Mouse (Mus musculus) mature B cell (primary cell): ENCODE measurements around the gene Sp140.
"Not testable (repeated sequence)": the region's sequence is repeated elsewhere in the genome, so short reads cannot be mapped to it uniquely, and the experiment has no call there.

Source experiments
- in situ Hi-C: fragments of 300-500 bp; cut with MboI; formaldehyde crosslinking; loops from 2 replicates; pipeline ENCODE4 v1.14.3; 2019

Sp140 gene

DNA sequence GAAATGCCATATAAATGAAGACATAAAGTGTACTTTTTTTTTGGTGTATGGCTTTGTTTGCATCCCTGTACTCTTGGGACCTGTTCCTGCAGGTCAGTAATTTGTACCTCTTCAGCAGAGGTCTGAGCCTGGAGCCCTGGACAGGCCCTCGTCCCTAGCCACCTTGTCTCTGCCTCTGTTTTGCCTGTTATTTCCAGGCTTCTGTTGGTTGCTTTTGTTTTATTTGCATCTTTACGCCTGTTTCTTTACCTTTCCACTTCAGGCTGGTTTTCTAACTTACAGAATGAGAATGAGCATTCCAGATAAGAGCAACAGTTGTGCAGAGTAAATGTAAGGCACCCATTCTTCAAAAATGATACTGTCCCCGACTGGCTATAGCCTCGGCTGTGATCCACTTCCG, at the start of gene Sp140:
Gene Sp140 (plus strand): TSS at position 301 of the 400 bp plus-strand sequence.
- in situ Hi-C loops, result not testable (repeated sequence)

DNA sequence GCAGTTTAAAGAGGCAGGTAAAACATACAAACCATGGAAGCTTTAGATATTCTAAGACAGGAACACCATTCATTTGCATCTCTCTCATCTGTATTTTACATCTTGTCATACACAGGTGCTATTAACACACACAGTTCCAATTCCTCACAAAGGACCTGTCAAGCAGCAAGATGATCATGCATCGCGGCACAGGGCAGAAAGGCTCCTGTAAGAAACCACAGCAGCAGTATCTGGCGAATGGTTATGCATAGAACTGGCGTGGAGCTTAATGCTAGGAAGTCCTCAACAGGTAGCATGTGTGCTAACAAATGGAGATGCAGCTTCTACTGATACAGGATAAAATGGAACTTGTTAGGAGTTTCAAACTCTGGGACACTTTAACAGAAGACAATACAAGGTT, 44.9 kb upstream of the Sp140 start:
- in situ Hi-C loops, result not testable (repeated sequence)

DNA sequence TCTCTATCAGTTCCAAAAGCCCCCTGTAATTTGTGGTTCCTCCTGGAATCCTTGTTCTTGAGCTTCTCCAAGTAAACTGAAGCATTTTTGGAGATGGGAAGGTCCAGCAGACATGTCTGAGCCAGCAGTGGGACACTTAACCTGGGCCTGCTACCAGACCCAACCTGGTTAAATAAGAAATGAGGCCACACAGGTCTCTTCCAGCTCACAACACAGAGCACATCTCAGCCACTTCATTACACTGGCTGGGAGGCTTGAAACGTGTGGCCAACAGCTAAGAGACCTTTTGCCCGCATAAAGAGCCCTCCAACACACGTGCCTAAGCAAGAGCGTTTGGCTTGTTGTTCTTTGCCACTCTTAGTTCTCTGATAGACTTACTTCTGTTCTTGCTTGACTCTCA, 26.6 kb upstream of the Sp140 start:
- in situ Hi-C loops, result not testable (repeated sequence)

DNA sequence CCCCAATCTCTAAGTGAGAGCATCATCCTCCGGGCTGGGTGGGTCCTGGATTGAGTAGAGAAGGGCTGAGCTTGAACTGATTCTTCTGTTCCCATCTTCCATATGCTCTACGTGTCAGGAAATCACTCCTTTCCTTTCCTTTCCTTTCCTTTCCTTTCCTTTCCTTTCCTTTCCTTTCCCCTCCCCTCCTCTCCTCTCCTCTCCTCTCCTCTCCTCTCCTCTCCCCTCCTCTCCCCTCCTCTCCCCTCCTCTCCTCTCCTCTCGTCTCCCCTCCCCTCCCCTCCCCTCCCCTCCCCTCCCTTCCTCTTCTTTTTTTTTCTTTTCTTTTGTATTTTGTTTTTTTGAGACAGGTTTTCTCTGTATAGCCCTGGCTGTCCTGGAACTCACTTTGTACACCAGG, 24.8 kb upstream of the Sp140 start, which contains the start of gene G530012D18Rik:
Gene G530012D18Rik (plus strand): TSS at position 301 of the 400 bp plus-strand sequence.
- in situ Hi-C loops, result not testable (repeated sequence)

DNA sequence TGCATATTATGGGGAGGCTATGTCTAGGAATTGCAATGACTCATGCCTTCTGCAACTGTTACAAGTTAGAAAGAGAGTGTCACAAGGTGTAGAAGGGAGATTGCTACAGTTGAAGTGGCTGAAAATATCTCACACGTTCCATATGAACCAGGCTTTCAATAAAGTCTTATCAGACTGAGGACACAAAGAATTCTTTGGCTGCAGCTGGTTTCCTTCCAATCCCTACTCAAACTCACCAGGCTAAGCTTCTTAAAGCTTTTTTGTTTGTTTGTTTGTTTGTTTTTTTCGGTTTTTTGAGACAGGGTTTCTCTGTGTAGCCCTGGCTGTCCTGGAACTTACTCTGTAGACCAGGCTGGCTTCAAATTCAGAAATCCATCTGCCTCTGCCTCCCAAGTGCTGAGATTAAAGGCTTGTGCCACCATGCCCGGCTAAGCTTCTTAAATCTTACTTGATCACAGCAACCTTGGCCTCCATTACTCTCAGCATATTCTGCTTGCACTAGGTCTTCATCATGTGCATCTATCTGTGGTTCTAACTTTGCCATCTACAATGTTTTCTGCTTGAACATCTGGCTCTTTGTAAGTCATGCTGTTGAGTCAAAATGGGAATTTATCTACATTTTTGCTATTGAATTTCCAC, 21.7 kb upstream of the Sp140 start:
- in situ Hi-C loops, result not testable (repeated sequence)

DNA sequence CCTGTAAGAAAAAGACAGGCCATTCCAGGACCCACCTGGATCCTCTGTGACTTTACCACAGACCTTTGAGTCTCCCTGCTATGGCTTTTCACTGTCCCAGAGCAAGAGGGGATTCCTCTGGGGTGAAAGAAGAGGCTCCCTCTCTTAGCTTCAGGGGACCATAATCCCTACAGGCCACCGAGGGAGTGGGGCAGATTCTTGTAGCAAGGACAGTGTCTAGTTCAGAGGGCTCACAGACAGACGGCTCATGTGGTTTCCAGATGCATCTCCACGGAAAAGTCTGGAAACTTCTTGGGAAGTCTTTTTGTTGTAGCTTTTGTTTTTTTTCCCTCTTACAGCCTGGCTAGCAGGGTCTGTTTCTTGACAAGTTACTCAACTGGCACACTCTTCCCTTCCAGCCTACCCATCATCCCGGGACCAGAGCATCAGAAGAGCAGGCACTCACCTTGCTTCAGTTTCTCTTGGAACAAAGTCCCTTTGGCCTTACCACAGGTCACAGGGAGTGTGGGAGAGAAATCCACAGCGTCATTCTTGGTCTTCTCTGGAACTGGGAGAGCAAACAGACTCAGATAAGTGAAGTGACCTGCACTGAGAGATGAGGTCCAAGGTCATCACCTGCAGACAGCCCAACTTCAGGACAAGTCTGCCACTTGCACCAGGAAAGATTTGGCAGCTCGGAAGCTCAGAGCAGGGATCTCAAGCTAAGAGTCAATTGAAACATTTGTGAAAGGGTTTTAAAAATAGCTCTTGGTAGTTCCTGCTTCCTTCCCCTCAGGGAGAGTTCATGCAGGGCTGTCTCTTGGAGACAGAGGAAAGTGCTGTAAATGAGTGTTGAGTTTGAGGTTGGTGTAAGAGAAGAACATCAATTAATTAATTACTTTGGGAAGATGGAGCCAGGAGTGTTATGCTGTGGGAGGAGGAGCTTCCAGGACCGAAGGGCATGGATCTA, 20.7 kb upstream of the Sp140 start:
- in situ Hi-C loops, result not testable (repeated sequence)

DNA sequence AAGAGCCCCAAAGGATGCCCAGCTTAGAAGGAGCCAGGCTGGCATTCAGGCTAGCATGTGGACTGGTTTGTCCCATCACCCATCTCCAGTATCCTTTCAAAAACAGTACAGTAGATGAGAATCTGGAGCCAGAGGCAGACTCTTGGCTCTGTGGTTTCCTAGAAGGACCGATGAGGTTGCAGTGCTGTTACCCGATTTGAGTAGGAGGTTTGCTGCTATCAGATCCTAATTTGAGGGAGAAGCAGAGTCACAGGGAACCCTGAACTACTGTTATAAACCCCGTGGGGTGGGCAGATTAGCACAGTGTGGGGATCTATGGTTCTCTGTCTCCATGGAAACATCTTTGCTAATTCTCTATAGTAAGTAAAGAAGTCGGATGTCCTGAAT, 20.0 kb upstream of the Sp140 start:
- in situ Hi-C loops, result not testable (repeated sequence)

DNA sequence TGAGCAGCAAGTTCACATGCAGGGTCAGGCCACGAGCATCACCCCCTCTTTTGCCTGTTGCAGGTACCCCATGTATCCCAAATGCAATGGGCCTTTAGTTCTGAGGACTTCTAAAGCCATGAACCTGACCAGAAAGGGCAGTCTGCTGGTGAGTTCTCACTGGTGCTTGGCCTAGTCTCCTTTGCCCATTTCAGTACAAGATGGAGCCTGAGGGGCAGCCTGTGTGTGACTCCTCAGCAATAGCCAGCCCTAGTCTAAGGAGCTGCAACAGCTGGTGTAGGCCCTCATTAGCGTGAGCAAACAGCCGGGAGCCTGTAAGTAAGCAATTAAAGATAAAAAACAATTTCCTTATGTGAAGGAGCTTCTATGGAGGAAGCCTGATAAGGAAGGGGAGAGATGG, 19.6 kb upstream of the Sp140 start:
- in situ Hi-C loops, result not testable (repeated sequence)

DNA sequence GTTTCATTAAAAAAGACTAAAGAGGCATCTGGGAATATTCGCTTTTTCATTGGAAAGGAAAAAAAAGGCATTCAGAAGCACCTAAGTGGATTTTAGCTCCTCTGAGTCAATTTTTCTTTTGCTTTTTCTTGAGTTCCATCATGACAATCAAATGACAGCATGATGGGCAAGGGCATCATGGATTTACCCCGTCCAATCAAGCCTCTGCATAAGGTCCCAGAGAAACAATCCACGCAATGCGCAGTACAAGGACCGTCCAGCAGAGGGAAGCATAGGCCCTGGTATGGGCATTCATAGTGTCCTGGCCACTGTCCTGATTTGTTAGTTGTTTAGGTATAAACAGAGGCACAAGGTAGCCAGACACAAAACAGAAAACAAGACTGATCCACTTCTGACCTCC, 18.7 kb upstream of the Sp140 start:
- in situ Hi-C loops, result not testable (repeated sequence)

DNA sequence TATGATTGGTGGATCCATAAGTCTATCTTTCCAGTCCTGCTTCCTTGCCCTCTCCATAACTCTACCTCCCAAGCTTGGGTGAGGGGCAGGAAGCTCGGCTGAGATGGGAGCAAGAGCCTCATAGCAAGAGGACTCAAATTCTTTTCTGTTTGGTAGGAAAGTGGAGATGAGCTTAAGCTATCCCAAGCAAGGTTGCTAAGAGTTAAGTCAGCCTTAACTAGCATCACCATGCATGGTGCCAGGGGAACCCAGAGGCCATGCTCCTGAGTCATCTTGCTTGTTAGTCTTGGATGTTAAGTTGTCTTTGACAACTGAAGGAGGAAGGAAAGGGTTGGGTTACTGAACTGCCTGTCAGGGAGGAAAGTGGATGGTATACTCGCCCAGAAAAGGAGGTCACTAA, 11.5 kb upstream of the Sp140 start:
- in situ Hi-C loops, result not testable (repeated sequence)

DNA sequence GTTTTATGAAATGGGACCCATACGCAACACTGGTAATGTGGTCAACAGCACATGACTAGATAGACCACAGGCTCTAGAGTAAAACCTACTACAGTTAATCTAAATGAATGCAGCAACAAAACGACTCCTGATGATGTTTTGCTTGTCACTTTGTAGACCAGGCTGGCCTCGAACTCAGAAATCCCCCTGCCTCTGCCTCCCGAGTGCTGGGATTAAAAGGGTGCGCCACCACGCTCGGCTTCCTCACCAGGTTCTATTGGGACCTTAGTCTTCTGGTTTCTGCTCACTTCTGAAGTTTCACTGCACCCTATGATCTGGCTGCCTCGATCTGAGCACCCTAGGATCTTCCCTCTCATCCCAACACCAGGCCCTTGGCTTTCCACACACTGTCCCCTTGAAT, 7.7 kb upstream of the Sp140 start:
- in situ Hi-C loops, result not testable (repeated sequence)

DNA sequence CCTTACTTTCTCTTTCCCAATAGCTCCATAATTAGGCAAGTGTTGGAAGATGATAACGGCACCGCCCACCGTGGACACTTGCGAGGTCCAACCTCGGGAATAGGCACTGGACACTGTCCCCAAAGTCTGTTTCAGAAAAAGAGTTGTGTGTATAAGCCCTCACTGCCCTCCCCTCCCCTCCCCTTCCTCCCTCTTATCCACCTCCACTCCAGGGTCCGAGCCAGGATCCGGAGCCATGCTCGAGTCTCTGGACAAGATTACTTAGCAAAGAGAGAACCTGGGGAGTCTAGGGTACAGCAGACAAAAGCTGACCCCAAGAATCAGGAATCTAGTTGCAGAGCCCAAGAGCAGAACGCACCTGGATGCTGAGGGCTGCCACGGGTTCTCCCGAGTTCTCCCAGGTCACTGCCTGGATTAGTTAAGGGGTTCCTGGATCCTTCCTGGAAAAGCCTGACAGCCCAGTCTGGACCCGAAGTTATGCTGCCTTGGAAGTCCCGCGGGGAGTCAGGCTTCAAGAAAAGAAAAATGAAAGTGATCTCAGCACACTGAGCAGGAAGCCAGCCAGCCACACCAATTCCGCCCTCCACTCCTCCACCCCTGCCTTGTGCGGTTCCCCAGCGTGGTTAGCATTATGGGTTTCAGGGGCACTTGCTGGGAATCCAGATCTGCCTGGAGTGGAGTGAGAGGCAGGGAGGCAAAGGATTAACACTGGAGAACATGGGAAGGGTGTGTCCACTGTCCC, 1.7 kb upstream of the Sp140 start, which contains the start of gene Sp110:
Gene Sp110 (minus strand): TSS at position 547 of the 742 bp plus-strand sequence.
- in situ Hi-C loops, result not testable (repeated sequence)

DNA sequence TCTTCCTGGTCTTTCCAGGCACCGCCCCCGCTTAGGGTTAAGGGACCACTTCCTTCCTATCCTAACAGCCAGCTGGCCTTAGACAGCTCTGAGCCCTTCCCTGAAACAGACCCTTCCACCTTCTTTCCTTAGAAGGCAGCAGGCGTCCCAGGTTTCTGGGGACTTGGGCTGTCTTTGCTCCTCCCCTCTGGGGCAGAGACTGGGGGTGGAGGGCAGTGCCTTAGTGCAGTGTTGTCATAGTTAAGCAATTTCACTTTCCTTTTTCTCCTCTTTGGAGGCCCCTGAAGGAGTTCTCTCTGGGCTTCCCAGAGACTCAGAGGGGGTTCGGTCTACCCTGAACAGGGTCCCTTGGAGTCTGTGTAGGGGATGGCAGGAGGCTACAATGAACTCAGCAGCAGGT, 616 bp downstream of the Sp140 start:
- in situ Hi-C loops, result not testable (repeated sequence)

DNA sequence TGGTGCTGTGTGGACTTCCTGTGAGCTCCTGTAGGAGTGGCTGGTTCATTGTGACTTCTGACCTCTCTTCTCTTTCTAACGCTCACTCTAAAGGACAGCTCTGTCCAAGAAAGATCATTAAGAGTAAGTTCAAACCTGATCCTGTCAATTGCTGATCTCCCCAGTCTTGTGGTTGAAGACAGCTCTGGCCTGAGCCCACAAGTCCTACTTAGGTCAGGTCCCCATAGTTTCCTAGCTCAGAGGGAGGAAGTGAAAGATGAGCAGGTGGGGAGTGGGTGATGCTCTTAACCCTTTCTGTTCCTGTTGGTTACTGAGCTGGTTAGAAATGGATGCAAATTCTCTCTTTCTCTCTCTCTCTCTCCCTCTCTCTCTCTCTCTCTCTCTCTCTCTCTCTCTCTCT, 4.2 kb downstream of the Sp140 start:
- in situ Hi-C loops, result not testable (repeated sequence)

DNA sequence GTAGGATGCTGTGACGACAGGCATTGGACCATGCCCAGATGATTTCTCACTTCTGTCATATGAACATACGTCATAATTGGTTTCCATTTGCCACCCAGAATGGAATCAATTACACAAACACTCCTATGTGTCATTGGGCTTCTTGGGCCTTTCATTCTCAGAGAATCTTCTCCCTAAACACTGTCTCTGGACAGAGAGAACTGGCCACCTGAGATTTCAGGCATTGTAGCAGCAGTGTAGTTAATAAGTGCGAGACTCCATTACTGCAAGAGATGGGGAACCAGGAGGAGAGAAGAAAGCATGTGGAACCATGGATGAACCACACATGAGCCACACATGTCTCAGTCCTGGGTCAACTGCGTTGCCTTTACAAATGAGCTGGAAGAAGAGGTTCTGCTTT, 8.2 kb downstream of the Sp140 start:
- in situ Hi-C loops, result not testable (repeated sequence)

DNA sequence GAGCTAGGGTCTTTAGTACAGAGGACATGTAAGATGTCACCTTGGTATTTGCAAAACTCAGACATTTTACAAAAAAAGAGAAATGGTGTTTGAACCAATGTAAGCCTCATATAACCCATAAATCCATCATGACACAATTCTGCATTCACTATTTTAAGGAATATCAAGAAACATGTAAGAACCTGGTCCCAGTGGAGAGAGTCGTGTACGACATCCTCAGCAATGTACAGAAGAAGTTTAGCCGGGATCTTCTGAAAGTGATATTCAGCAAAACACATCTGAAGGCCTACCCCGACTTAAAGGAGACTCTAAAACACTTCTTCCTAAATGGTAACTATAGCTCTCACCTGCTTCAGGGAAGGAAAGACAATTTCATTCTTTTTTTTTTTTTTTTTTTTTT, 10.4 kb downstream of the Sp140 start:
- in situ Hi-C loops, result not testable (repeated sequence)

DNA sequence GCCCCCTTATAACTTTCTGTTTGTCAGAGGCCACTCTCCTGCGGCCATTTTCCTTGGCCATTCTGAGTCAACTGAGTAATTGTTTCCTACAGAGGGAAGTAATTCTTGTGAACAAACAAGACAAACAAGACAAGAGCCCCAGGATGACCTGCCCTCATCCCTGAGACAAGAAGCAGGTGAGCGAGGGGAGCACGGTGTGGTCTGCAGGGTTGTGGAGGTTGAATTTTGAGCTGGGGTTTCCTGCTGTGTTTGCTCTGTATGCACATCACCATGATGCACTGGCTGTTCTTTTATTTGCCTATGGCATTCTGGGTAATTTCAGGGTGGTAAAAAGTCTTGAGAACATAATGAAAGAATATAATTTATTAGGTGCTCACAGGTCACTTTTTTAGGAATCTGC, 14.9 kb downstream of the Sp140 start:
- in situ Hi-C loops, result not testable (repeated sequence)

DNA sequence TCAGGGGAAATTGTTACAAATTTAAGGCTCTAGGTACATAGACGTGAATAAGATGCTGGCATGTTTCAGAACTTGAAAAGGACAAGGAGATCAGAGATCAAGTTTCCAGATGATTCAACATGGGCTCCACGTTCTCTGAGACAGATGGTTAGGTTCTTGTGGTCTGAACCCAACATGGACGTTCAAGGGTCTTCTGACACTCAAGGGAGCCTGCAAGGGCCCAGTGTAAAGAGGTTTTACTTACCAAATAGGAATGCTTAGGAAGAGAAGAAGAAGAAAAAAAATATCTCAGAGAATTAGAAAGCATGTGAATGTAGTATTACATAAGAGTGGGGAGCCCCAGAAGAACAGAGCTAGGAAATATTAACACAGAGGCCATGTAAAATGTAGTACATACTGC, 15.6 kb downstream of the Sp140 start:
- in situ Hi-C loops, result not testable (repeated sequence)

DNA sequence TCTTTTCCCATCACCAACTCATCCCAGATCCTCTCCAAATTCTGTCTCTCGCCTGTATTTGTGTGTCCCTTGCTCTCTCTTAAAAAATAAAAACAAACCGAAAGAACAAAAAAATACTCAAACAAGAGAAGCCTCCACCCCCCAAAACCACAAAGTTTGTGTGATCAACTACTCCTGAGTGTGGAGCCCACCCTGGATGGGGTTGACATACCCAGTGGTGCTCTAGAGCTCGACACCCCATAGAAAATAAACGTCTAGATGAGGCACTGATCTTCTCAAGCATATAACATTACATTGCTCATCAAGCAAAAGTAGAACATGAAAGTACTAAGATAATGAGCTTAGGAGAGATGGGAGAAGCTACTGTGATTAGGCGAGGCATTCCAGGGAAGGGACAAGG, 17.0 kb downstream of the Sp140 start:
- in situ Hi-C loops, result not testable (repeated sequence)

DNA sequence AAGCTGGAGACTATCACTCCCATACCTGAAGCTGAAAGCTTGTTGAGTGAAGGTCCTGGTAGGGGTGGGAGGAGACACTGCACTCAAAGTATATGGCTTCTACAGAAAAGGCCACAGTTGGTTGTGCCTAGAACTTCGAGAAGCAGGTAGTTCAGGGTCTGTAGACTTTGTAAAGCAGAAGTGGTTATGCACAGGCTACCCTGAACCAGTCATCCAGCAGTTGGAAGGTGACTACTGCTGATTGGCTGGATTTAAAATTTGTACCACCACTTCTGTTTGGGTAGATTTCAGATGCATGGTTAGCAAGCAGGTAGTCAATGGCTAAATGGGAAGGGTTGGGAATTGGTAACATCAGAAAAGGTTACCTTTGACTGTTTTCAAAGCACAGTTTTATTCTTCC, 18.5 kb downstream of the Sp140 start:
- in situ Hi-C loops, result not testable (repeated sequence)

DNA sequence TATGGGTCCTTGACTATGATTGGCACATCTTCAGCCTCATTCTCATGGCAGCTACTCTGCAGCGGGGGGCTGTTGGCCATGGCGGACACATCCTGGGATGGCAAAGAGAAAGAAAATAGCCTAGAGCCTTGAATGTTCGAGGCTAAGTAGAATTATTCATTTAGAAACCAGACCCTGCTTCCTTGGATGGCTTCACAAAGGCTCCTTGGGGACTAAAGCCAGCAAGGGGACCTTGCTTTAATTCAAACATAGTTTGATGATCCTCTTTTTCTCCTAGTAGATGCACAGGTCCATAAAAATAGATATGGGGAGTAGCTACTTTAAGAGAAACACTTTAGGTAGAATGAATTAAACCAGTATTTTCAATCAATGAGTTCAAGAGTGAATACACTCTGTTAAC, 36.8 kb downstream of the Sp140 start:
- in situ Hi-C loops, result not testable (repeated sequence)

DNA sequence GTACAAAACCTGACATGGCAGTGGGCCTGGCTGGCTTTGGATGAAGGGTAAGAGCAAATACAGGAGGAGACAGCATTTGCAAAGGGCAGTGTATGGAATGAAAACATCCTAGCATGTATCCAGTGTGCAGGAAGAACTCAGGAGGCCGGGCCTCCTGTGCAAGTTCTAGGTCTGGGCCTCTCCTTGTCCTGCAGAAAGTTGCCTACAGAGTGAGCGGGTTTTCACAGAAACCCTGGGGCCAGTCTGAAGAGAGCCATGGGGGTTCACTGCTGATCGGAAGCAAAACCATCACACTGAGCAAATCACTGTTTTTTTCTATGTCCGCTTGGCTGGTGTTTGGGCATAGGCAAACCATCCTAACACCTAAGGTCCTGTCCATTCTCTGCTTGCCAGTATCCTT, 38.0 kb downstream of the Sp140 start:
- in situ Hi-C loops, result not testable (repeated sequence)
